Mouse (Mus musculus): ENCODE results near the gene Cdiptos. TPM values are rescaled to one million over a fixed set of nuclear protein-coding genes. Genes with fewer than 3 reads are reported as not detected.

Cdiptos gene
- polyA plus RNA-seq, 1 experiment, result 2.4 TPM

DNA sequence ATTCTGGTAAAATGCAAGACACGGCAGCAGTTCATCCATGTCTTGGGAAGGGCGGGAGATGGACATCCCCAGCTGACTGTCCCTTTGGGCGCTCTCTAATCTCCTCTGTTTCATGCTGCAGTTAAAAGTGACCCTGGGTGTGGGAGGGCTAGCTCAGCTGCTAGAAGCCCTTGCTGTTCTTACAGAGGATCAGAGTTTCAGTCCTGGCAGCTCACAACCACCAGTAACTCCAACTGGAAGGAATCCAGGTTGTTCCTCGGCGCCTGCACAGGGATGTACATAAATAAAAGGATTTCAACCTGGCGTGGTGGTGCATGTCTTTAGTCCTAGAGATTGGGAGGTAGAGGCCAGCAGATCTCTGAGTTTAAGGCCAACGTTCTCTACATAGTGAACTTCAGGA lies 7.2 kb upstream of the Cdiptos start:
- Histone ChIP-seq H3K27ac (ENCODE audit: insufficient read depth, low read length) (no peak overlapping the region), H3K36me3 (ENCODE audit: control insufficient read depth, insufficient read depth, low read length, poor library complexity, severe bottlenecking) (peaks cover 14% of the 10 kb centered on the region; the same call in 1 of the 2 replicates), H3K4me1 (ENCODE audit: control insufficient read depth, insufficient read depth, low read length) (no peaks in the 10 kb centered on the region), H3K27me3 (ENCODE audit: control insufficient read depth, insufficient read depth, low read length, poor library complexity, severe bottlenecking) (no peaks in the 10 kb centered on the region), H3K4me3 (ENCODE audit: low read depth, low read length) (no peak overlapping the region), H3K9me3 (replicated peaks; ENCODE audit: control insufficient read depth, insufficient read depth, low read length, poor library complexity, severe bottlenecking) (no peaks in the 10 kb centered on the region), H3K9ac (ENCODE audit: low read depth, poor library complexity, severe bottlenecking) (no peak overlapping the region)
- TF ChIP-seq POLR2A (IDR thresholded peaks at IDR 0.05; ENCODE audit: insufficient read depth, low read length) (no peak), CTCF (IDR thresholded peaks at IDR 0.05; ENCODE audit: low read depth, low read length) (no peak), EP300 (IDR thresholded peaks at IDR 0.05; ENCODE audit: insufficient read depth, low read depth, low read length) (no peak)

DNA sequence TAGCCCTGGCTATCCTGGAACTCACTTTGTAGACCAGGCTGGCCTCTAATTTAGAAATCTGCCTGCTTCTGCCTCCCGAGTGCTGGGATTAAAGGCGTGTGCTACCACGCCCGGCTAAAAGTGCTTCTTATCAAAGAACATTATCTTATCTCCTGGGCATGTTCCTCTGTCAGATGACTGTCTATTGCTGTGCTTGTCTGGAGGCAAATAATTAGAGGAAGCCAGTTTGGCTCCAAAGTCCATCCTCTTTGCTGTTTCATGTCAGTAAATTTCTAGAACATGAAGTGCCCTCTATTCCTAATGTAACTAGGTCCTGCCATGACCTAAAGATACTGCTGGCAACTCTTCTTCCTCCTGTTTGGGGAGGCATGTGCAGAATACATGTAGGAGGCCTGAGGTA lies 6.2 kb upstream of the Cdiptos start:
- H3K4me1 ChIP-seq (ENCODE audit: control insufficient read depth, insufficient read depth, low read length), result no peaks in the 10 kb centered on the region
- no peak overlapping the region for H3K4me3 ChIP-seq (ENCODE audit: low read depth, low read length)
- H3K36me3 ChIP-seq (ENCODE audit: control insufficient read depth, insufficient read depth, low read length, poor library complexity, severe bottlenecking), result peaks cover 14% of the 10 kb centered on the region; the same call in 1 of the 2 replicates
- no peak overlapping the region for H3K9ac ChIP-seq (ENCODE audit: low read depth, poor library complexity, severe bottlenecking)
- TF ChIP-seq POLR2A (IDR thresholded peaks at IDR 0.05; ENCODE audit: insufficient read depth, low read length), result no peak
- H3K9me3 ChIP-seq (replicated peaks; ENCODE audit: control insufficient read depth, insufficient read depth, low read length, poor library complexity, severe bottlenecking), result no peaks in the 10 kb centered on the region
- H3K27ac ChIP-seq (ENCODE audit: insufficient read depth, low read length), result no peak overlapping the region
- no peaks in the 10 kb centered on the region for H3K27me3 ChIP-seq (ENCODE audit: control insufficient read depth, insufficient read depth, low read length, poor library complexity, severe bottlenecking)

DNA sequence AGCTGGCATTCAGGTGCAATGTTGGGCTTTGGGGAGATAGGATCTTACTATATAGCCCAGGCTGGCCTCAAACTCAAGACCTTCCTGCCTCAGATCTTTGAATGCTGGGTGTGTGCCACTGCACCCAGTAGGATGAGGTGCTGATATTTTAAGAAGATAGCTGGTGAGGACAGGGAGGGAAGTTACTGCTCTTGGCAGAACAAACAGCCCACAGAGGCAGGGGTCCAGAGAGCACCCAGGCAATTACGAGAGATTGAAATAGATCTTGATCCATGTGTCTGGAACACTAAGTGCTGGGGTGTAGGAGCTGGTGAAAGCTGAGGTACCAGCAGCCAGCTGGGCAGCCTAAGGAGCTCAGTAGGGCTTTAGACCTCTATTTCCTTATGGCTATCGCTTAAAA lies 5.7 kb upstream of the Cdiptos start:
- Histone ChIP-seq H3K4me3 (ENCODE audit: low read depth, low read length) (no peak overlapping the region), H3K27ac (ENCODE audit: insufficient read depth, low read length) (no peak overlapping the region), H3K9ac (ENCODE audit: low read depth, poor library complexity, severe bottlenecking) (no peak overlapping the region), H3K36me3 (ENCODE audit: control insufficient read depth, insufficient read depth, low read length, poor library complexity, severe bottlenecking) (peaks cover 14% of the 10 kb centered on the region; the same call in 1 of the 2 replicates), H3K27me3 (ENCODE audit: control insufficient read depth, insufficient read depth, low read length, poor library complexity, severe bottlenecking) (no peaks in the 10 kb centered on the region), H3K4me1 (ENCODE audit: control insufficient read depth, insufficient read depth, low read length) (no peaks in the 10 kb centered on the region), H3K9me3 (replicated peaks; ENCODE audit: control insufficient read depth, insufficient read depth, low read length, poor library complexity, severe bottlenecking) (no peaks in the 10 kb centered on the region)
- TF ChIP-seq CTCF (IDR thresholded peaks at IDR 0.05; ENCODE audit: low read depth, low read length) (no peak), POLR2A (IDR thresholded peaks at IDR 0.05; ENCODE audit: insufficient read depth, low read length) (no peak), EP300 (IDR thresholded peaks at IDR 0.05; ENCODE audit: insufficient read depth, low read depth, low read length) (no peak)

DNA sequence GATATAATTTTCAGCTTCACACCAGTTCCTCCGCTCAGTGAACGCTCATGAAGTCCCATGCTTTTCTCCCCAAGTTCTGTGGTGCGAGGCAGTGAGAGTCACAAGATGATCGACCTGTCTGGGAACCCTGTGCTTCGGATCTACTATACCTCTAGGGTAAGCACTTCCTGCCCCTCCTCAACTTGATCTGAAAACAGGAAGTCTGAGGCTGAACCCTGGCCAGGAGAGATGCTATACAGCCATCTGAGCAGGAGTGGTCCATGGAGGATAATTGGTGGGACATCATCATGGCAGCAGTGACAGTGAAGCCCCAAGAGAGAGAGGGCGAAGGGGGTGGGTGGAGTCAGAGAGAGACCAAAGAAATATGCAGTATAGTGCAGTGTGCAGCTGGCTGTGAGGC lies 2.9 kb upstream of the Cdiptos start:
- Histone ChIP-seq H3K27me3 (ENCODE audit: control insufficient read depth, insufficient read depth, low read length, poor library complexity, severe bottlenecking) (no peaks in the 10 kb centered on the region), H3K9ac (ENCODE audit: low read depth, poor library complexity, severe bottlenecking) (no peak overlapping the region), H3K27ac (ENCODE audit: insufficient read depth, low read length) (no peak overlapping the region), H3K36me3 (ENCODE audit: control insufficient read depth, insufficient read depth, low read length, poor library complexity, severe bottlenecking) (peaks cover 14% of the 10 kb centered on the region; the same call in 1 of the 2 replicates), H3K9me3 (replicated peaks; ENCODE audit: control insufficient read depth, insufficient read depth, low read length, poor library complexity, severe bottlenecking) (no peaks in the 10 kb centered on the region), H3K4me1 (ENCODE audit: control insufficient read depth, insufficient read depth, low read length) (no peaks in the 10 kb centered on the region), H3K4me3 (ENCODE audit: low read depth, low read length) (no peak overlapping the region)
- no peak for TF ChIP-seq CTCF (IDR thresholded peaks at IDR 0.05; ENCODE audit: low read depth, low read length)
- TF ChIP-seq EP300 (IDR thresholded peaks at IDR 0.05; ENCODE audit: insufficient read depth, low read depth, low read length), result no peak
- no peak for TF ChIP-seq POLR2A (IDR thresholded peaks at IDR 0.05; ENCODE audit: insufficient read depth, low read length)

DNA sequence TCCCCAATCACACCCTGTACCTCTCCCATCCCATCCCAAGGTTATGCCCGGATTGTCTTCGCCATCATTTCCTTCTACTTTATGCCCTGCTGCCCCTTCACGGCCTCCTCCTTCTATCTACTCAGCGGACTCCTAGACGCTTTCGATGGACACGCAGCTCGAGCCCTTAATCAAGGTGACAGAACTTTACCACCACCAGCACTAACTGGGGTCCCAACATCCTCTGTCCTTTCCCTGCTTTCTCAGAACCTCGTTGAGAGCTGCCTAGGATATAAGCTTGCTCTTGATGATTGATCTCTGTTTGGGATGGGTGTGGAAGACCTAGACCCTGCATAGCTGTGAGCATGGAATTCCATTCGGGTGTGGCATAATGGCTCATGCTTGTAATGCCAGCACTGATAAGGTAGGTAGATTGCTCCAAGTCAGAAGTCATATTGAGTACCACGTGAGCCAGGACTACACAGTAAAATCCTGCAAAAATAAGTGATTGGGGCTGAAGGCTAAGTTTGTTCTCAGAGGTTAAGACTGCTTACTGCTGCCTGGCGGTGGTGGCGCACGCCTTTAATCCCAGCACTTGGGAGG lies 1.1 kb upstream of the Cdiptos start:
- Histone ChIP-seq H3K27ac (ENCODE audit: insufficient read depth, low read length) (no peak overlapping the region; the same call in 1 of the 2 replicates), H3K27me3 (ENCODE audit: control insufficient read depth, insufficient read depth, low read length, poor library complexity, severe bottlenecking) (no peaks in the 10 kb centered on the region), H3K36me3 (ENCODE audit: control insufficient read depth, insufficient read depth, low read length, poor library complexity, severe bottlenecking) (peaks cover 14% of the 10 kb centered on the region; the same call in 1 of the 2 replicates), H3K9ac (ENCODE audit: low read depth, poor library complexity, severe bottlenecking) (peak overlapping the region; percentile 96), H3K4me3 (ENCODE audit: low read depth, low read length) (peak overlapping the region; percentile 92), H3K4me1 (ENCODE audit: control insufficient read depth, insufficient read depth, low read length) (no peaks in the 10 kb centered on the region), H3K9me3 (replicated peaks; ENCODE audit: control insufficient read depth, insufficient read depth, low read length, poor library complexity, severe bottlenecking) (no peaks in the 10 kb centered on the region)
- TF ChIP-seq EP300 (IDR thresholded peaks at IDR 0.05; ENCODE audit: insufficient read depth, low read depth, low read length) (no peak), CTCF (IDR thresholded peaks at IDR 0.05; ENCODE audit: low read depth, low read length) (no peak), POLR2A (IDR thresholded peaks at IDR 0.05; ENCODE audit: insufficient read depth, low read length) (no peak)

DNA sequence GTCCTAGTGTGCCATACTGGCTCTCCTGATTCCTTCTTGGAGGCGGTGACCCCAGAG lies 177 bp downstream of the Cdiptos start, which contains the start of gene Cdipt:
Gene Cdipt, plus strand, starts transcription at position 22 of the 57 bp plus-strand sequence.
- Histone ChIP-seq H3K4me1 (ENCODE audit: control insufficient read depth, insufficient read depth, low read length) (no peaks in the 10 kb centered on the region), H3K36me3 (ENCODE audit: control insufficient read depth, insufficient read depth, low read length, poor library complexity, severe bottlenecking) (peaks cover 14% of the 10 kb centered on the region; the same call in 1 of the 2 replicates), H3K9ac (ENCODE audit: low read depth, poor library complexity, severe bottlenecking) (peak within 1 kb of the TSS; percentile 96), H3K27me3 (ENCODE audit: control insufficient read depth, insufficient read depth, low read length, poor library complexity, severe bottlenecking) (no peaks in the 10 kb centered on the region), H3K27ac (ENCODE audit: insufficient read depth, low read length) (peak within 1 kb of the TSS; percentile 62), H3K4me3 (ENCODE audit: low read depth, low read length) (peak within 1 kb of the TSS; percentile 92), H3K9me3 (replicated peaks; ENCODE audit: control insufficient read depth, insufficient read depth, low read length, poor library complexity, severe bottlenecking) (no peaks in the 10 kb centered on the region)
- no peak for TF ChIP-seq POLR2A (IDR thresholded peaks at IDR 0.05; ENCODE audit: insufficient read depth, low read length)
- TF ChIP-seq EP300 (IDR thresholded peaks at IDR 0.05; ENCODE audit: insufficient read depth, low read depth, low read length), result no peak
- TF ChIP-seq CTCF (IDR thresholded peaks at IDR 0.05; ENCODE audit: low read depth, low read length), result no peak
